Mouse (Mus musculus): Measurements from ENCODE around the gene Swt1. TPM values are rescaled to one million over a fixed set of nuclear protein-coding genes. Genes with fewer than 3 reads are reported as not detected.

Swt1 gene
- polyA plus RNA-seq, 1 experiment from 2014 or later = 23.6 TPM

- DNase-seq (ENCODE audit: low spot score, missing footprints) (peak; percentile 79), ATAC-seq (ENCODE audit: low FRiP score) (no peak)
- H3K27ac ChIP-seq (ENCODE audit: low read depth, low read length) = no peak overlapping the region
- H3K9me3 ChIP-seq (ENCODE audit: control insufficient read depth, low read length) = no peaks in the 10 kb centered on the region
- no peaks in the 10 kb centered on the region for H3K4me1 ChIP-seq (ENCODE audit: control insufficient read depth, insufficient read depth, low read length)
- H3K36me3 ChIP-seq (ENCODE audit: control insufficient read depth, insufficient read depth, low read length) = peaks cover 22% of the 10 kb centered on the region
- H3K4me3 ChIP-seq (ENCODE audit: low read depth, low read length) = no peak overlapping the region
- WGBS = 98% methylated on average over 10 of the region's 10 CpGs
- no peak overlapping the region for H3K9ac ChIP-seq (ENCODE audit: low read length)
- H3K27me3 ChIP-seq (ENCODE audit: control insufficient read depth, insufficient read depth, low read length) = no peaks in the 10 kb centered on the region
- no peak overlapping the region for H3K4me2 ChIP-seq
These were observed 21.6 kb upstream of the Swt1 start for GRCm38 (mm10) chr1:151449866-151450265.

- Histone ChIP-seq H3K4me2 (no peak overlapping the region), H3K27ac (ENCODE audit: low read depth, low read length) (no peak overlapping the region), H3K36me3 (ENCODE audit: control insufficient read depth, insufficient read depth, low read length) (peaks cover 12% of the 10 kb centered on the region), H3K4me3 (ENCODE audit: low read depth, low read length) (no peak overlapping the region), H3K9ac (ENCODE audit: low read length) (no peak overlapping the region), H3K9me3 (ENCODE audit: control insufficient read depth, low read length) (no peaks in the 10 kb centered on the region), H3K4me1 (ENCODE audit: control insufficient read depth, insufficient read depth, low read length) (no peaks in the 10 kb centered on the region), H3K27me3 (ENCODE audit: control insufficient read depth, insufficient read depth, low read length) (no peaks in the 10 kb centered on the region)
- no peak for ATAC-seq (ENCODE audit: low FRiP score)
- peak; percentile 21 for DNase-seq (ENCODE audit: low spot score, missing footprints)
- 93% methylated on average over 6 of the region's 6 CpGs for WGBS
These were observed 7.2 kb upstream of the Swt1 start for GRCm38 (mm10) chr1:151435431-151435830.

- peaks cover 13% of the 10 kb centered on the region for H3K4me1 ChIP-seq (ENCODE audit: control insufficient read depth, insufficient read depth, low read length)
- H3K4me3 ChIP-seq (ENCODE audit: low read depth, low read length) = peak overlapping the region; percentile 85
- H3K36me3 ChIP-seq (ENCODE audit: control insufficient read depth, insufficient read depth, low read length) = peaks cover 2% of the 10 kb centered on the region; the same call in 1 of the 2 replicates
- peak; percentile 89 for DNase-seq (ENCODE audit: low spot score, missing footprints)
- no peak for ATAC-seq (ENCODE audit: low FRiP score)
- H3K9ac ChIP-seq (ENCODE audit: low read length) = peak overlapping the region; percentile 96
- H3K27ac ChIP-seq (ENCODE audit: low read depth, low read length) = peak overlapping the region; percentile 93; the same call in 1 of the 2 replicates
- H3K9me3 ChIP-seq (ENCODE audit: control insufficient read depth, low read length) = no peaks in the 10 kb centered on the region
- WGBS = 53% methylated on average over 9 of the region's 9 CpGs
- H3K4me2 ChIP-seq = peak overlapping the region; percentile 45
- H3K27me3 ChIP-seq (ENCODE audit: control insufficient read depth, insufficient read depth, low read length) = no peaks in the 10 kb centered on the region
These were observed 1.1 kb upstream of the Swt1 start for GRCm38 (mm10) chr1:151429316-151429715.

- ATAC-seq (ENCODE audit: low FRiP score) (peak; percentile 80), DNase-seq (ENCODE audit: low spot score, missing footprints) (no peak)
- WGBS = under 1% methylated on average over 26 of the region's 26 CpGs
- Histone ChIP-seq H3K4me2 (peak overlapping the region; percentile 53), H3K27me3 (ENCODE audit: control insufficient read depth, insufficient read depth, low read length) (no peaks in the 10 kb centered on the region), H3K27ac (ENCODE audit: low read depth, low read length) (peak overlapping the region; percentile 40; the same call in 1 of the 2 replicates), H3K4me3 (ENCODE audit: low read depth, low read length) (peak overlapping the region; percentile 85), H3K4me1 (ENCODE audit: control insufficient read depth, insufficient read depth, low read length) (peaks cover 13% of the 10 kb centered on the region), H3K36me3 (ENCODE audit: control insufficient read depth, insufficient read depth, low read length) (no peaks in the 10 kb centered on the region), H3K9me3 (ENCODE audit: control insufficient read depth, low read length) (no peaks in the 10 kb centered on the region), H3K9ac (ENCODE audit: low read length) (peak overlapping the region; percentile 79)
These were observed 380 bp downstream of the Swt1 start for GRCm38 (mm10) chr1:151427888-151428262.

- DNase-seq (ENCODE audit: low spot score, missing footprints) (peak; percentile 88), ATAC-seq (ENCODE audit: low FRiP score) (no peak)
- WGBS = 32% methylated on average over 7 of the region's 7 CpGs
- H3K36me3 ChIP-seq (ENCODE audit: control insufficient read depth, insufficient read depth, low read length) = no peaks in the 10 kb centered on the region
- H3K4me3 ChIP-seq (ENCODE audit: low read depth, low read length) = peak overlapping the region; percentile 85
- no peak overlapping the region for H3K27ac ChIP-seq (ENCODE audit: low read depth, low read length)
- H3K27me3 ChIP-seq (ENCODE audit: control insufficient read depth, insufficient read depth, low read length) = no peaks in the 10 kb centered on the region
- H3K4me1 ChIP-seq (ENCODE audit: control insufficient read depth, insufficient read depth, low read length) = peaks cover 13% of the 10 kb centered on the region
- H3K9me3 ChIP-seq (ENCODE audit: control insufficient read depth, low read length) = no peaks in the 10 kb centered on the region
- H3K4me2 ChIP-seq = peak overlapping the region; percentile 53
- peak overlapping the region; percentile 79 for H3K9ac ChIP-seq (ENCODE audit: low read length)
These were observed 1.2 kb downstream of the Swt1 start for GRCm38 (mm10) chr1:151426947-151427600.

GRCm38 (mm10) chr1:151422178-151422577 lies 6.1 kb downstream of the Swt1 start:
- WGBS = 85% methylated on average over 3 of the region's 3 CpGs
- ATAC-seq (ENCODE audit: low FRiP score) (no peak), DNase-seq (ENCODE audit: low spot score, missing footprints) (no peak)
- H3K9ac ChIP-seq (ENCODE audit: low read length) = no peak overlapping the region
- peaks cover 4% of the 10 kb centered on the region for H3K4me1 ChIP-seq (ENCODE audit: control insufficient read depth, insufficient read depth, low read length)
- H3K27ac ChIP-seq (ENCODE audit: low read depth, low read length) = no peak overlapping the region
- no peaks in the 10 kb centered on the region for H3K9me3 ChIP-seq (ENCODE audit: control insufficient read depth, low read length)
- H3K27me3 ChIP-seq (ENCODE audit: control insufficient read depth, insufficient read depth, low read length) = no peaks in the 10 kb centered on the region
- no peak overlapping the region for H3K4me2 ChIP-seq
- H3K36me3 ChIP-seq (ENCODE audit: control insufficient read depth, insufficient read depth, low read length) = 0 out of 2 replicates have a peak, but pooled peaks cover 2% of the 10 kb centered on the region
- no peak overlapping the region for H3K4me3 ChIP-seq (ENCODE audit: low read depth, low read length)

- Histone ChIP-seq H3K4me1 (ENCODE audit: control insufficient read depth, insufficient read depth, low read length) (no peaks in the 10 kb centered on the region), H3K4me3 (ENCODE audit: low read depth, low read length) (no peak overlapping the region), H3K27me3 (ENCODE audit: control insufficient read depth, insufficient read depth, low read length) (no peaks in the 10 kb centered on the region), H3K9me3 (ENCODE audit: control insufficient read depth, low read length) (no peaks in the 10 kb centered on the region), H3K27ac (ENCODE audit: low read depth, low read length) (no peak overlapping the region), H3K9ac (ENCODE audit: low read length) (no peak overlapping the region), H3K4me2 (no peak overlapping the region), H3K36me3 (ENCODE audit: control insufficient read depth, insufficient read depth, low read length) (peaks cover 4% of the 10 kb centered on the region)
- DNase-seq (ENCODE audit: low spot score, missing footprints) (no peak), ATAC-seq (ENCODE audit: low FRiP score) (no peak)
- WGBS = 87% methylated on average over 3 of the region's 3 CpGs
These were observed 18.4 kb downstream of the Swt1 start for GRCm38 (mm10) chr1:151409827-151410226.

GRCm38 (mm10) chr1:151390029-151390428 lies 38.2 kb downstream of the Swt1 start:
- H3K36me3 ChIP-seq (ENCODE audit: control insufficient read depth, insufficient read depth, low read length) = no peaks in the 10 kb centered on the region
- no peak for DNase-seq (ENCODE audit: low spot score, missing footprints)
- 91% methylated on average over 1 of the region's 1 CpGs for WGBS

GRCm38 (mm10) chr1:151377353-151377752 lies 50.9 kb downstream of the Swt1 start:
- no peaks in the 10 kb centered on the region for H3K4me1 ChIP-seq (ENCODE audit: control insufficient read depth, insufficient read depth, low read length)
- ATAC-seq (ENCODE audit: low FRiP score) (no peak), DNase-seq (ENCODE audit: low spot score, missing footprints) (no peak)
- H3K27ac ChIP-seq (ENCODE audit: low read depth, low read length) = no peak overlapping the region
- H3K27me3 ChIP-seq (ENCODE audit: control insufficient read depth, insufficient read depth, low read length) = no peaks in the 10 kb centered on the region
- H3K36me3 ChIP-seq (ENCODE audit: control insufficient read depth, insufficient read depth, low read length) = no peaks in the 10 kb centered on the region; the same call in 1 of the 2 replicates
- no peak overlapping the region for H3K4me3 ChIP-seq (ENCODE audit: low read depth, low read length)
- H3K9me3 ChIP-seq (ENCODE audit: control insufficient read depth, low read length) = no peaks in the 10 kb centered on the region
- no peak overlapping the region for H3K4me2 ChIP-seq
- no peak overlapping the region for H3K9ac ChIP-seq (ENCODE audit: low read length)
- WGBS = 89% methylated on average over 3 of the region's 3 CpGs

More at GRCm38 (mm10) chr1:151390029-151390428, 38.2 kb downstream of the Swt1 start:
- H3K4me3 ChIP-seq (ENCODE audit: low read depth, low read length) = no peak overlapping the region
- H3K9ac ChIP-seq (ENCODE audit: low read length) = no peak overlapping the region
- no peak overlapping the region for H3K27ac ChIP-seq (ENCODE audit: low read depth, low read length)
- H3K4me2 ChIP-seq = no peak overlapping the region
- no peaks in the 10 kb centered on the region for H3K9me3 ChIP-seq (ENCODE audit: control insufficient read depth, low read length)
- no peaks in the 10 kb centered on the region for H3K27me3 ChIP-seq (ENCODE audit: control insufficient read depth, insufficient read depth, low read length)
- H3K4me1 ChIP-seq (ENCODE audit: control insufficient read depth, insufficient read depth, low read length) = no peaks in the 10 kb centered on the region
- ATAC-seq (ENCODE audit: low FRiP score) = no peak

Data from midbrain, embryonic 11.5 days (tissue).